Mouse (Mus musculus): ENCODE measurements at regions not wholly inside any gene's neighbourhood (a gene's known extent, or its start where the extent isn't known, plus 50 kb on each side); places are given as distances from the start of the nearest gene placed in this dataset.
A peak's percentile ranks its signal among the peaks of the same experiment; 100 is the strongest.

GRCm38 (mm10) chr3:71959441-71959840 is 1008.2 kb downstream of the Sis start:
- peak; percentile 30 for DNase-seq (ENCODE audit: low spot score)

GRCm38 (mm10) chr3:71919865-71920264 is 1047.8 kb downstream of the Sis start:
- DNase-seq (ENCODE audit: low spot score) = peak; percentile 11

DNA sequence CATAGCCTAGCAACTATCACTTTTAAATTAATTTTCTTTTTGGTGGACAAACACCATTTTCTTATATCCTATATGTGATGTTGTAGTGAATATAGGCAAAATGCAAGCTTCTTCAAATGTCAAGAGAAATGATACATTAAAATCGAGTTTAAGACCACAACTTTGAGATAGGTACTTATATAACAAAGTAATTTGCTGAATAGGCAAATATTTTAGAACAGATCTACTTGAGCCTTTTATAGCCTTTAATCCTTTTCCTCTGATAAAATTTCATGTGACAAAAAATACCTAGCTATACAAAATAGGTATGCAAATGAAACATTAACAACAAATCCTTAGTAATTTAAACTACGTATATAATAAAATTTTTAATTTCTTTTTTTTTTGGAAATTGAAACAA is 1053.9 kb downstream of the Sis start:
- no peak for DNase-seq (ENCODE audit: low spot score)

DNA sequence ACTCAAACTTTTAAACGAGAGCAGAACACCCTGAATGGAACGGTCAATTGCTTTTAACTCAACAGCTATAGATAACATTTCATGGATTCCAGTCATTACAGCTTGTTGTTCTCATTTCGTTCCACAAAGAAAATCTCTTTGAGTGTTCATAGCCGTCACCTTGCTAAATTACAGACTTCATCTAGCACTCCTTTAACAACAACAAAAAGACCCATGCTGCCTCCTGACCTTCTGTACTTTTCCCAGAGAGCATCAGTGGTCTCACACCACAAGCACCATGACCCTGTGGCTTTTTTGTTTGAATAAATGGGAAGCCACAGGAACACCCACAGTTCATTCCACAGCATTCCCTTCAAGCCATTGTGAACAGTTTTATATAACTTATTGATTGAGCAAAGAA is 1058.4 kb downstream of the Sis start:
- DNase-seq (ENCODE audit: low spot score) = no peak

DNA sequence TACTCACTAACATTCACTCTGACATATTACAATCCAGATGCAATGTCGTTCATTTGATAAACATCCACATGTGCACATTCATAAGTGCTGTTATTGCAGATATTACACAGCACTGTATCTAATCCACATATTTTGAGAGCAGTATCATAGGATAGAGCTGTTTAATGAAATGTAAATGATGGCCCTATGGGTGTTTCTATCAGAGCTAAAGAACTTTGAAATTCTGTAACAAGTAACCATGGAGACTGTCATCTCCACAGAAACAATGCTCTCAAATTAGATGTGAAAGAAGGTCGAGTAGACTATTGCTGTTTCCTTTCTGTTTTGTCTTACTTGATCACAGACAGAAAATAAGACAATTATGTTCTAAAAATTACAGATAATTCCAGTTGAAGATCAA is 1103.0 kb downstream of the Sis start:
- no peak for DNase-seq (ENCODE audit: low spot score)

- DNase-seq (ENCODE audit: low spot score) = no peak
These were observed 1131.6 kb downstream of the Sis start for GRCm38 (mm10) chr3:71836111-71836510.
